Mouse (Mus musculus): ENCODE data around the gene Gm9913.

DNA sequence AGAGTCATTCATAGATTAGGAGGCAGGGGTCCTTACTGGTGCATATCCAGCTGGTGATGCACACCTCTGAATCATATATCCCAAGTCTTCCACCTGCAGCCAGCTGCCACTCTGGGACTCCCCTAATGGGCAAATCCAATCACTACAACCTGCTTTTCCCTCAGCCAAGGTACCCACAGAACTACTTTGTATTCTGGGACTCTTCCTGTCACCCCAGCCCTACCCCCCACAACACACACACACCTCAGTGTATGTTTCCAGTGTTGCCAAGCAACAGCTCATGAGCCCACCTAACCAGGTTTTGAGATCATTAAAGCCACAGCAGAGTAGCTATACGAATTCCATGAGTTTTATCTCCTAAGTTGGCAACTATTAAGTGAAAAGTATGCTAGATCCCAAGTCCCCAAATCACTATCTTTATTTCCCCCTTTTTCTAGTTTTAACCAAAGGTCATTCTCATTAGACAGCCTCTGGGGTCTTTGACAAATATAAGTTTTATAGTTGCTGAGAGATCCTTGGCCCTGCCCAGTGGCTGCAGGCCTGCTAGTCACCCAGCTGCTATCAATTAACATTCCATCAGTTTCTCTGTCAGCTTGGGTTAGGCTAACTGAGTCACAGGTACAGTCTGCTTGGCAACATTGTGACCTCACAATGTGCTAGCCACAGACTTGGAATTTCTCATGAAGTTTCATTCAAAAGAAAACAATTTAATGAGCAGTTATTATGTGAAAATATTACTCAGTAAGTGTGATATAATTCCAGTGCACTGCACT is 44.1 kb downstream of the Gm9913 start:
- TF ChIP-seq CTCF (IDR thresholded peaks at IDR 0.05; ENCODE audit: control insufficient read depth, insufficient read depth, low read length) (no peak), POLR2A (IDR thresholded peaks at IDR 0.05; ENCODE audit: borderline replicate concordance, control insufficient read depth, low read depth, low read length) (no peak)
